Mouse (Mus musculus) liver, embryonic 14.5 days (tissue): ENCODE results near the gene Cyp17a1.

Experiments
- CTCF ChIP-seq: IDR thresholded peaks from 2 replicates; pipeline ENCODE4 v1.5.1; 2016; ENCODE audit warnings: antibody characterized with exemption, low read depth, control low read depth
- EP300 ChIP-seq: IDR thresholded peaks from 2 replicates; pipeline ENCODE4 v1.6.1; 2016; ENCODE audit warnings: antibody characterized with exemption, low read depth

DNA sequence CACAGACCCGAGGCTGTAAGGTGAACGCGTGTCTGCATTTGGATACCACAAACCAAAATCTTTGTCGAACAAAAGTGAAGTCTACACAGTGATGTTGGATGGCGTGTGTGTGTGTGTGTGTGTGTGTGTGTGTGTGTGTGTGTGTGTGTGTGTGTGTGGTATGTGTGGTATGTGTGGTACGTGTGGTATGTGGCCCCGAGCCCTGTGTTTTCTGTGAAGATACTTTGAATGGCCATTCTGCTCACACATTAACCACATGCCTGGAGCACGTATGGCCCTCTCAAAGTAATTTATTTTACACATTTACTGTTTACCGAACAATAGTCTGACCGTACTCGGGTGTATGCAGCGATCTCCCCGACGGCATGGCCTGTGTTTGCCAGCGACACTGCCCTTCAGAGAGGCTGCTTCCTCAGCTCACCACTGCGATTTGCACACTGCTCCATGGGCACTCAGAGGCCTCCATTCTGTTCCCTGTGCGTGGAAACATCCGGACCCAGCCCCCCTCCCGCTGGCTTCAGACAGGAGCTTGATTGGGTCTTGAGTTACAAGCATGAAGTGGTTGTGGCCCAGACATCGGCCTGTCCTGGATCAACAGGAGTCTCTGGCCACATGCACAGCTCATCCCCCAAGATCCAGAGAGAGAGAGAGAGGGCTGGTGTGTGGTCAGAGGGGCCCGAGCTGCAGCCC, 16.7 kb downstream of the Cyp17a1 start:
- TF ChIP-seq CTCF (no peak), EP300 (no peak)
